Mouse (Mus musculus): ENCODE data around the gene Mpi.

DNA sequence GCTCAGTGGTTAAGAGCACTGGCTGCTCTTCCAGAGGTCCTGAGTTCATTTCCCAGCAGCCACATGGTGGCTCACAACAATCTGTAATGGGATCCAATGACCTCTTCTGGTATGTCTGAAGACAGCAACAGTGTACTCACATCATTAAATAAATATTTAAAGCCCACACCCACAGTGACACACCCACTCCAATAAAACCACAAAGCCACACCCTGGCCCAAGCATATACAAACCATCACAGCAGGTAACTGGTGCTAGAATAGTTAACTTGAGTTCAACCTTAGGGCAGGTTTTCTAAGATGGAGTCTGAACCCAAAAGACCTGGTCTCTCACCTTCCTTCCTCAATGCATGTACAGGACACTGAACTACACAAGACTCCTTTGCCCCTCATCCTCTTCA lies 57.6 kb downstream of the Mpi start:
- TF ChIP-seq E2F4 (IDR thresholded peaks at IDR 0.05; ENCODE audit: insufficient replicate concordance, low read depth, low read length) (no peak), CTCF (conservative IDR thresholded peaks at IDR 0.05 in 1 of 2, IDR thresholded peaks at IDR 0.05 in 1 of 2; ENCODE audit: low read depth in 2 of 2, low read length in 2 of 2) (no peak), SIN3A (IDR thresholded peaks at IDR 0.05; ENCODE audit: low read length) (no peak), MAX (IDR thresholded peaks at IDR 0.05; ENCODE audit: low read length) (no peak), EP300 (IDR thresholded peaks at IDR 0.05; ENCODE audit: low read length) (no peak)
